Mouse (Mus musculus) adrenal gland, postnatal 10 days (tissue): ENCODE measurements around the gene Spata33. TPM values are rescaled to one million over a fixed set of nuclear protein-coding genes. Genes with fewer than 3 reads are reported as not detected.
"Not testable (repeated sequence)": the region's sequence is repeated elsewhere in the genome, so short reads cannot be mapped to it uniquely, and the experiment has no call there.

ENCODE experiments used
- DNase-seq: peaks from one replicate; pipeline ENCODE4 v3.0.0; 2021; ENCODE audit warnings: mixed read lengths
- long read RNA-seq, 2 experiments: library from polyadenylated mRNA; stranded (forward); transcript quantifications; one replicate each; pipeline ENCODE4 v2.0.0; 2021
- total RNA-seq, 2 experiments: library from RNA; stranded (reverse); gene quantifications; 2 replicates each; pipeline ENCODE4 v1.2.3; 2021

The Spata33 gene
- 1 to 10 TPM; 1.9 to 3.4 TPM for total RNA-seq
- long read RNA-seq, experiment 1, partial matches to known transcripts, result 0 of 2 reads
- long read RNA-seq, experiment 1, other reads (novel, unspliced or antisense), result 1 of 2 reads
- long read RNA-seq, experiment 2, full-length matches to known transcripts, result 4 of 5 reads
- long read RNA-seq, experiment 2, partial matches to known transcripts, result 1 of 5 reads
- long read RNA-seq, experiment 2, other reads (novel, unspliced or antisense), result 0 of 5 reads

- peak; percentile 94 for DNase-seq
Observed at GRCm38 (mm10) chr8:123212321-123213117, at the start of gene Spata33, which contains the start of gene Chmp1a. Gene Spata33 (plus strand): TSS chr8:123212832. Gene Chmp1a (minus strand): TSS chr8:123212763.

- peak; percentile 78 for DNase-seq
Observed at GRCm38 (mm10) chr8:123181391-123181790, 31.2 kb upstream of the Spata33 start.

- DNase-seq, result peak; percentile 46
Observed at GRCm38 (mm10) chr8:123185566-123186409, 26.8 kb upstream of the Spata33 start, which contains the start of gene Dpep1. Gene Dpep1 (plus strand): TSS chr8:123186242.

GRCm38 (mm10) chr8:123188006-123188405 lies 24.6 kb upstream of the Spata33 start:
- DNase-seq, result no peak

- DNase-seq, result no peak
Observed at GRCm38 (mm10) chr8:123188841-123189240, 23.8 kb upstream of the Spata33 start.

GRCm38 (mm10) chr8:123190678-123191077 lies 22.0 kb upstream of the Spata33 start:
- peak; percentile 86 for DNase-seq

- no peak for DNase-seq
Observed at GRCm38 (mm10) chr8:123191908-123192307, 20.7 kb upstream of the Spata33 start.

- DNase-seq, result no peak
Observed at GRCm38 (mm10) chr8:123193771-123194170, 18.9 kb upstream of the Spata33 start.

GRCm38 (mm10) chr8:123197016-123197415 lies 15.6 kb upstream of the Spata33 start:
- not testable (repeated sequence) for DNase-seq

GRCm38 (mm10) chr8:123199864-123200263 lies 12.8 kb upstream of the Spata33 start:
- no peak for DNase-seq

GRCm38 (mm10) chr8:123202288-123202687 lies 10.3 kb upstream of the Spata33 start:
- DNase-seq, result peak; percentile 86

- no peak for DNase-seq
Observed at GRCm38 (mm10) chr8:123203571-123203970, 9.1 kb upstream of the Spata33 start.

GRCm38 (mm10) chr8:123211876-123212275 lies 756 bp upstream of the Spata33 start:
- DNase-seq, result no peak

GRCm38 (mm10) chr8:123213118-123213772 lies 613 bp downstream of the Spata33 start:
- DNase-seq, result no peak

- DNase-seq, result no peak
Observed at GRCm38 (mm10) chr8:123215430-123215829, 2.8 kb downstream of the Spata33 start.

- peak; percentile 51 for DNase-seq
Observed at GRCm38 (mm10) chr8:123220917-123221316, 8.3 kb downstream of the Spata33 start.

GRCm38 (mm10) chr8:123224278-123225266 lies 11.9 kb downstream of the Spata33 start, which contains the start of gene Cdk10:
Gene Cdk10 (plus strand): TSS chr8:123224842.
- peak; percentile 97 for DNase-seq

GRCm38 (mm10) chr8:123228416-123228815 lies 15.8 kb downstream of the Spata33 start:
- no peak for DNase-seq

- DNase-seq, result not testable (repeated sequence)
Observed at GRCm38 (mm10) chr8:123230326-123230725, 17.7 kb downstream of the Spata33 start.

- DNase-seq, result peak; percentile 40
Observed at GRCm38 (mm10) chr8:123231742-123232141, 19.1 kb downstream of the Spata33 start.
